Mouse (Mus musculus) liver, embryonic 12.5 days (tissue): ENCODE measurements around the gene Megf8. TPM values are rescaled to one million over a fixed set of nuclear protein-coding genes. Genes with fewer than 3 reads are reported as not detected.
"Not testable (repeated sequence)": the region's sequence is repeated elsewhere in the genome, so short reads cannot be mapped to it uniquely, and the experiment has no call there.

Source experiments
- ATAC-seq: fragments of 200-750 bp; cut with Nextera tagmentation; 2 replicates; pipeline ENCODE4 v1.8.0; 2017; ENCODE audit warnings: moderate number of reproducible peaks, mild to moderate bottlenecking, moderate library complexity
- H3K27ac ChIP-seq: fragments of 300-500 bp; sonication (generic); 2 replicates; pipeline ENCODE4 v1.5.1; 2016; ENCODE audit warnings: mild to moderate bottlenecking
- H3K27me3 ChIP-seq: fragments of 300-500 bp; sonication (generic); replicated peaks from 2 replicates; pipeline ENCODE4 v1.6.1; 2016; ENCODE audit warnings: mild to moderate bottlenecking, moderate library complexity
- H3K36me3 ChIP-seq: fragments of 300-500 bp; sonication (generic); 2 replicates; pipeline ENCODE4 v1.6.1; 2016; ENCODE audit warnings: mild to moderate bottlenecking, moderate library complexity
- H3K4me1 ChIP-seq: fragments of 300-500 bp; sonication (generic); 2 replicates; pipeline ENCODE4 v1.6.1; 2016
- H3K4me2 ChIP-seq: fragments of 300-500 bp; sonication (generic); 2 replicates; pipeline ENCODE4 v1.6.1; 2016; ENCODE audit warnings: mild to moderate bottlenecking, moderate library complexity
- H3K4me3 ChIP-seq: fragments of 300-500 bp; sonication (generic); 2 replicates; pipeline ENCODE4 v1.5.1; 2016; ENCODE audit warnings: mild to moderate bottlenecking, moderate library complexity
- H3K9ac ChIP-seq: fragments of 300-500 bp; sonication (generic); 2 replicates; pipeline ENCODE4 v1.6.1; 2016; ENCODE audit warnings: mild to moderate bottlenecking, moderate library complexity
- H3K9me3 ChIP-seq: fragments of 300-500 bp; sonication (generic); replicated peaks from 2 replicates; pipeline ENCODE4 v1.6.1; 2016; ENCODE audit warnings: mild to moderate bottlenecking, moderate library complexity
- WGBS: fragments of 180-500 bp; shearing (Covaris S2); methylation state at CpG from one replicate; pipeline ENCODE4 v1.1.7; 2016; ENCODE audit not compliant: insufficient replicate concordance; 5-methylcytosine and 5-hydroxymethylcytosine counted together
- polyA plus RNA-seq: library from polyadenylated mRNA; unstranded; fragments of >200 nt; fragmentation: Nextera tagmentation; extraction: Ambion mirVana; gene quantifications from 2 replicates; pipeline ENCODE4 v1.2.1, GENCODE M21; 2016

Gene Megf8
- polyA plus RNA-seq, 1 experiment from 2014 or later = 2.6 TPM

- Histone ChIP-seq H3K4me2 (no peak overlapping the region), H3K4me3 (no peak overlapping the region), H3K9ac (no peak overlapping the region), H3K4me1 (peaks cover 68% of the 10 kb centered on the region), H3K36me3 (peaks cover 13% of the 10 kb centered on the region), H3K9me3 (no peaks in the 10 kb centered on the region), H3K27ac (no peak overlapping the region), H3K27me3 (0 out of 2 replicates have a peak, but pooled peaks cover 3% of the 10 kb centered on the region)
- 75% methylated on average over 2 of the region's 2 CpGs for WGBS
- ATAC-seq = no peak
These were observed 75.0 kb downstream of the Megf8 start for GRCm38 (mm10) chr7:25391856-25392453.

GRCm38 (mm10) chr7:25392851-25393250 lies 75.9 kb downstream of the Megf8 start:
- Histone ChIP-seq H3K4me1 (peaks cover 60% of the 10 kb centered on the region), H3K27me3 (0 out of 2 replicates have a peak, but pooled peaks cover 3% of the 10 kb centered on the region), H3K9ac (no peak overlapping the region), H3K9me3 (no peaks in the 10 kb centered on the region), H3K36me3 (peaks cover 7% of the 10 kb centered on the region), H3K4me3 (no peak overlapping the region), H3K4me2 (no peak overlapping the region), H3K27ac (no peak overlapping the region)
- ATAC-seq = no peak
- WGBS = 65% methylated on average over 7 of the region's 7 CpGs

GRCm38 (mm10) chr7:25393451-25394210 lies 76.7 kb downstream of the Megf8 start:
- Histone ChIP-seq H3K4me2 (no peak overlapping the region), H3K4me3 (no peak overlapping the region), H3K27ac (no peak overlapping the region), H3K27me3 (0 out of 2 replicates have a peak, but pooled peaks cover 3% of the 10 kb centered on the region), H3K9ac (no peak overlapping the region), H3K36me3 (no peaks in the 10 kb centered on the region), H3K4me1 (peaks cover 60% of the 10 kb centered on the region), H3K9me3 (no peaks in the 10 kb centered on the region)
- ATAC-seq = no peak
- 61% methylated on average over 8 of the region's 8 CpGs for WGBS

- Histone ChIP-seq H3K27ac (no peak overlapping the region), H3K9ac (peak overlapping the region; percentile 78), H3K4me2 (peak overlapping the region; percentile 98), H3K4me3 (peak overlapping the region; percentile 72), H3K36me3 (no peaks in the 10 kb centered on the region), H3K9me3 (no peaks in the 10 kb centered on the region), H3K4me1 (peaks cover 52% of the 10 kb centered on the region), H3K27me3 (0 out of 2 replicates have a peak, but pooled peaks cover 3% of the 10 kb centered on the region)
- WGBS = 18% methylated on average over 7 of the region's 7 CpGs
- ATAC-seq = no peak
These were observed 77.8 kb downstream of the Megf8 start for GRCm38 (mm10) chr7:25394754-25395153.

- peak overlapping the region; percentile 72 for H3K4me3 ChIP-seq
- peak overlapping the region; percentile 98 for H3K4me2 ChIP-seq
- 1% methylated on average over 22 of the region's 22 CpGs for WGBS
- peaks cover 47% of the 10 kb centered on the region for H3K4me1 ChIP-seq
- peak; percentile 13; the same call in 1 of the 2 replicates for ATAC-seq
- H3K9me3 ChIP-seq = no peaks in the 10 kb centered on the region
- H3K36me3 ChIP-seq = no peaks in the 10 kb centered on the region
- H3K9ac ChIP-seq = peak overlapping the region; percentile 78
- peak overlapping the region; percentile 49 for H3K27ac ChIP-seq
- 0 out of 2 replicates have a peak, but pooled peaks cover 3% of the 10 kb centered on the region for H3K27me3 ChIP-seq
These were observed 78.2 kb downstream of the Megf8 start for GRCm38 (mm10) chr7:25395186-25395557.

GRCm38 (mm10) chr7:25395558-25396521 lies 78.9 kb downstream of the Megf8 start:
- Histone ChIP-seq H3K9ac (peak overlapping the region; percentile 78), H3K36me3 (no peaks in the 10 kb centered on the region), H3K4me1 (peaks cover 41% of the 10 kb centered on the region), H3K27ac (peak overlapping the region; percentile 53), H3K27me3 (0 out of 2 replicates have a peak, but pooled peaks cover 3% of the 10 kb centered on the region), H3K9me3 (no peaks in the 10 kb centered on the region), H3K4me3 (peak overlapping the region; percentile 72), H3K4me2 (peak overlapping the region; percentile 98)
- peak; percentile 94 for ATAC-seq
- 4% methylated on average over 52 of the region's 52 CpGs for WGBS

GRCm38 (mm10) chr7:25396621-25397020 lies 79.7 kb downstream of the Megf8 start:
- Histone ChIP-seq H3K36me3 (no peaks in the 10 kb centered on the region), H3K9ac (no peak overlapping the region), H3K4me1 (peaks cover 33% of the 10 kb centered on the region), H3K27ac (no peak overlapping the region), H3K4me3 (no peak overlapping the region), H3K9me3 (no peaks in the 10 kb centered on the region), H3K27me3 (0 out of 2 replicates have a peak, but pooled peaks cover 3% of the 10 kb centered on the region), H3K4me2 (peak overlapping the region; percentile 98)
- 87% methylated on average over 14 of the region's 14 CpGs for WGBS
- no peak for ATAC-seq

- Histone ChIP-seq H3K27me3 (0 out of 2 replicates have a peak, but pooled peaks cover 3% of the 10 kb centered on the region), H3K27ac (no peak within 1 kb of the TSS), H3K4me3 (no peak within 1 kb of the TSS), H3K4me1 (peaks cover 39% of the 10 kb centered on the region), H3K4me2 (no peak within 1 kb of the TSS), H3K9ac (no peak within 1 kb of the TSS), H3K36me3 (no peaks in the 10 kb centered on the region), H3K9me3 (no peaks in the 10 kb centered on the region)
- ATAC-seq = no peak
- 81% methylated on average over 1 of the region's 1 CpGs for WGBS
These were observed 81.6 kb downstream of the Megf8 start, which contains the start of gene Lipe for GRCm38 (mm10) chr7:25398610-25399009. Gene Lipe, minus strand, starts transcription at chr7:25398710.

GRCm38 (mm10) chr7:25399028-25399427 lies 82.1 kb downstream of the Megf8 start:
- not testable (repeated sequence) for H3K36me3 ChIP-seq, H3K9ac ChIP-seq, H3K9me3 ChIP-seq, ATAC-seq, H3K27me3 ChIP-seq, H3K4me3 ChIP-seq, H3K27ac ChIP-seq, H3K4me2 ChIP-seq
- H3K4me1 ChIP-seq = peaks cover 35% of the 10 kb centered on the region

- WGBS = 69% methylated on average over 2 of the region's 2 CpGs
- H3K9ac ChIP-seq = no peak overlapping the region
These were observed 84.6 kb downstream of the Megf8 start for GRCm38 (mm10) chr7:25401551-25401950.

GRCm38 (mm10) chr7:25401986-25402385 lies 85.0 kb downstream of the Megf8 start:
- Histone ChIP-seq H3K27ac (no peak overlapping the region), H3K4me1 (peaks cover 11% of the 10 kb centered on the region), H3K4me2 (no peak overlapping the region), H3K9ac (no peak overlapping the region), H3K36me3 (no peaks in the 10 kb centered on the region), H3K4me3 (no peak overlapping the region), H3K27me3 (no peaks in the 10 kb centered on the region), H3K9me3 (no peaks in the 10 kb centered on the region)
- 53% methylated on average over 5 of the region's 5 CpGs for WGBS
- no peak for ATAC-seq

More at GRCm38 (mm10) chr7:25401551-25401950, 84.6 kb downstream of the Megf8 start:
- H3K4me1 ChIP-seq = peaks cover 13% of the 10 kb centered on the region
- no peaks in the 10 kb centered on the region for H3K36me3 ChIP-seq
- H3K4me2 ChIP-seq = no peak overlapping the region
- no peak overlapping the region for H3K27ac ChIP-seq
- no peak for ATAC-seq
- no peak overlapping the region for H3K4me3 ChIP-seq
- no peaks in the 10 kb centered on the region for H3K9me3 ChIP-seq
- H3K27me3 ChIP-seq = no peaks in the 10 kb centered on the region
